Mouse (Mus musculus) G1E-ER4 (cell line): ENCODE measurements around the gene Nos2. TPM values are rescaled to one million over a fixed set of nuclear protein-coding genes. Genes with fewer than 3 reads are reported as not detected.

Experiments used
- GATA1 ChIP-seq: IDR thresholded peaks from one replicate; pipeline ENCODE4 v1.8.0; 2012; ENCODE audit warnings: low read length, inconsistent platforms
- polyA plus RNA-seq: library from polyadenylated mRNA; stranded (reverse); fragments of >175 nt; gene quantifications from 2 replicates; pipeline ENCODE4 v1.2.3, GENCODE M21; 2012

Nos2 gene
- polyA plus RNA-seq, 1 experiment: not detected

- TF ChIP-seq GATA1: no peak
These were observed 56.3 kb downstream of the Nos2 start for GRCm38 (mm10) chr11:78976731-78977510.

DNA sequence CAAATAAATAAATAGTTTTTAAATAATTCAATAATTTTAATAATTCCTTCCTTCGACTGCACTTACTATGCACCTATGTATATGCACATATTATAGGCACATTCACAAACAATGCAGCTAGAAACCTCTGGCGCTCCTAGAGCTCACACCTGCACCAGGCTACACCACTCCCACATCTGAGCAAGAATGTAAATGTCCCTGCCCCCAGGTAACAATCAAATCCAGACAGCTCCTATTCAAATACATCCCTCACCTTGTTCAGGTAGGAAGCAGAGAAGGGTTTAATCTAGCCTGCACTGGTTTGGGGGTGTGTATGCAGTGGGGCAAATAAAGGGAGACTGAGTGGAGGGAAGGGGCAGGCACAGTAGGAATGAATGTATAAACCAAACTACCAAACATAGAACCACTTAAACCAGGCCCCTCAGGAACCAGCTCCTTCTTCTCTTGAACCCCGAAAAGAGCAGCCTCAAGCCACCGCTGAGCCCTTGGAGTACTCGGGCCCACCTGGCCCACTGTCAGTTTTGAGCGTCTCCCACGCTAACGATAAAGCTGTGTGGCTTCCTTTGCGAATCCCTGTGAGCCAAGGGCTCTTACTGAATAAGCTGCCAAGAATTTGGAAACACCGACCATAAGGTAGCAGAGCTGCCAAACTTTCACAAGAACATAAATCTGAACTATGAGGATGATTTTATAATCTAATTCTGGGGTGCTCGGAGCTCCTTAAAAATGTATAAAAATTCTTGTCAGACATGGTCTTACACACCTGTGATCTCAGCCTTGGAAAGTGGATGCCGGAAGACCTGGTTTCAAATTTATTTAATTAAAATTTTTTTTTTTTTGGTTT is 57.8 kb downstream of the Nos2 start:
- TF ChIP-seq GATA1: no peak

- TF ChIP-seq GATA1: peak; percentile 56
These were observed 59.6 kb downstream of the Nos2 start for GRCm38 (mm10) chr11:78980083-78980634.

DNA sequence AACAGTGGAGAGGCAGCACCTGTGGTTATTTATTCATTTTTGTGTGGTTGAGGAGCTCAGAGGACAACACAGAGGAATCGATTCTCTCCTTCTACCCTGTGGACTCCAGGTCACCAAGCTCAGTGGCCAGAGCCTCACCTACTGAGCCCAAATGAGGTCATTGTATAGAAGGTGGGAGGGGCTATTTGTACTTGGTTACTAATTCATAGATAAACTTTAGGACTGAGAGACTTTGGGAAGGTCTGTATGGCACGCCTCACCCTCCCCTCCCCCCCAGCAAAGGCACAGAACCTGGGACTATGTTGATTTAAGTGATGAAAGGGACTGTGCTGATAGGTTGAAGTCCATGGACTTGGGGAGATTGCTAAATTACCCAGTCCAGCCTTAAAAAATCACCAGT is 61.5 kb downstream of the Nos2 start:
- TF ChIP-seq GATA1: no peak

DNA sequence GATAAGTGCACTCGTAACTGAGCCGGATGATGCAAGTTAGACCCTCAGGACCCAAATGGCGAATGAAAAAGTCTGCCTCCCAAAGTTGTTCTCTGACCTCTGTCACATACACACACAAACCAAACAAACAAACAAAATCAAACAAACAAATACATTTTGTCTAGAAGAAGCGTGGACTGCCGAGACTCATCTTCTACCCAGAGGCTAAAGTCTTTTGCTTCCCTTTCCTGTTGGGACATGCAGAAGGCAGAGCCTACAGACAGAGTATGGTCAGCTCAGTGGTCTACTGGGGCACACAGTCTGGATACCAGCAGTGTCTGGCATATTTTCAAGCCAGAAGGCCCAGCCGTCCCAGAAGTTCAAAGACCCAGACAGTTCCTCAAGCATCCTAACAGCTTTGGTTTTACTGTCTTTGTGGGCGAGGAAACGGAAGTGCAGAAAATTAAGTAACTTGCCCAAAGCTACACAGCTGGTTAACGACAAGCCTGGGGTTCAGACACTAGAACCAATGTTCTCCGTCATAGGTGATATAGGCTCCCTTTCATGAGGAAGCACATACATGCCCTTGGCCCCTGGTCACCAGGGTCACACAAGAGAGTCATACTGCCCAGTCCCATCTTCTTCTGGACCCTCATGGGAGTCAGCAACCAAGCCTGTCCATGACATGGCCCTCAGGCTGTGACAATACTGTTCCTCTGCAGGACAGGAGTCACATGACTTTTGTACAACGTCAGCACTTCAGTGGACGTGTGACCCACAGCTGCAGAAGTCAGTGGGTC is 62.1 kb downstream of the Nos2 start:
- no peak for TF ChIP-seq GATA1

DNA sequence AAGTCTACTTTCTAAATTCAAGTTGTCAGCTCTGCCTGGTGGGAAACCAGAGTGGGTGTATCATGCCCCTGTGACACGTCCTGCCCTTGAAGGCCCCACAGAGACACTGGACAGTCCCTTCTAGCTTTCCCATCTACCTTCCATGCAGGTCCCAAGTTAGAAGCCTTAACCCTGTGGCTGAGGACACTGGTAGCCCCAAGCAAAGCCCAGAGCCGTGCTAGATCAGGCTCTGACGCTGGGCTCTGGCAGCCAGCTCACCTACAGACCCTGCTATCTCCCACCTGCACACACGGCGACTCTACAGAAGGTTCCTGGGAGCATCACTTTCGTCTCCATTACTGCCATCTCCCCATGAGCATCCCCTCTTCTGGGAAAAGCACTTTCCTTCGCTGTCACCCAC is 63.0 kb downstream of the Nos2 start:
- TF ChIP-seq GATA1: no peak

DNA sequence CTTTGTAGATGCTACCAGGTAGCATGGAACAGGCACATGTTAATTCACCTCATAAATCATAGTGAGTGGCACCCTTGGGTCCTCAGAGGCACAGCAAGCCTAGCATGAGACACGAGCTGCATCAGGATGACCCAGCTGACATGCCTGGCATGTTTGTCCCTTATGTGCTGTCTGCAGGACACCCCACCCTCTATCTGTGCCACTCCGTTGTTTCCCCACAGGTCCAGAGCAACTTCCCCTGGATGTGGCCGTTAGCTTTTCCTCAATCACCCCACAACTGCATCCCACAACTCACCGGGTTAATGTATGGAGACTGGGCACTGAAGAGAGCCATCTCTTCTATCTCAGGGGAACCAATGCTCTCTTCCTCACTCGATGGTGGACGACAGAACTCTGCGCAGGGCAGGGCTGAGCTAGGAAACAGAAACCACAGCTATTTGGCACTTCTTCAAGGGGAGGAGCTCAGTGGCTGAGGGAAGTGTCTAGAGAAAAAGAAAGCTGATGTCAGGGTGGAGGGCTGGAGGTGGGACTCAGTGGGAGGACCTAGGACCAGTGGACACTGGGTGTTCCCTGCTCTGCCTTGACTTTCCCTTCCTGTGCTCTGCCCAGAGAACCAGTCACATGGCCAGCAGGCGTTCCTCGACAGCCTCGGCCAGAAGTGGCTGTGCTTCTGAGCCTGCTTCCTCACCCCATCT is 64.0 kb downstream of the Nos2 start, which contains the start of gene Lgals9:
Gene Lgals9, minus strand, starts transcription at position 464 of the 695 bp plus-strand sequence.
- no peak for TF ChIP-seq GATA1

DNA sequence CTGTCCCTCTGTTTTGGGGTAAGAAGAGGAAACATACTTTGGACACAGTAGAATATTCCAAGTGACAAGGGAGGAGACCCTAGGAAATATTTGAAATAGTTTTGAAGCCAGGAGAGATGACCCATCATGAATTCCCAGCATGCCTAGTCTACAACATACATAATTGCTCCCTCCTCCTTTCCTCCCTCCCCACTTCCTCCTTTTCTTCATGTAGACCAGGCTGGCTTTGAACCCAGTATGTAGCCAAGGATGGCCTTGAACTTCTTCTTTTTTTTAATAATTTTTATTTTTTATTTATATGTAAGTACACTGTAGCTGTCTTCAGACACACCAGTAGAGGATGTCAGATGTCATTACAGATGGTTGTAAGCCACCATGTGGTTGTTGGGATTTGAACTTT is 64.9 kb downstream of the Nos2 start:
- no peak for TF ChIP-seq GATA1

DNA sequence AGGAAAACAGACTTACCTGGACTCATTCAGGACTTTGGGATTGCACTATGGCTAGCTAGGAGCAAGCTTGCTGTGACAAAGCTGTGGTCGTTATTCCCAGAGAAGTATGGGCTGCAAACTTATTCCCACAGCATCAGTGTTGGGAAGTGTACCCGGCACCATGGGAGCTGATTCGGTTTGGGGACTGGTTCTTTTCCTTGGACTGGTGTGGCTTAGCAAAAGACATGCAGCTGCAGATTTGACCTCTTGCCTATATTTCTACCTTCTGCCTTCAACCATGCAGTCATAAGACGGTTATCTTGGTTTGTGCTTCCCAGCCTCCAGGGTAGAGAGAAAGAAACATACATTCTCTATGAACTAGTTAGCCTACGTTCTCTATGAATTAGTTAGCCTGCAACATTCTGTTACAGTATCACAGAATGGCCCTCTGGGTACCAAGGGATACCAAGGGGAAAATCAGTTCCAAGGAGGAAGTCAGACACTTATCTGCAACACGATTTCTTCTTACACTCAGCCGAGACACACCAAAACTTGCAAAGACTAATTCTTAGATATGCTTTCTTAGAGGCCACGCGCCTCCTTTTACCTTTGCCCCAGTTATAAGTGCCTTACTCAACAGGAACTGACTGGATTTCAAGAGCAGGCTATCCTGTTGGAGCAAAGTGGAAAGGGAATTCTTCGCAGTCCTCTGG is 65.9 kb downstream of the Nos2 start:
- no peak for TF ChIP-seq GATA1

DNA sequence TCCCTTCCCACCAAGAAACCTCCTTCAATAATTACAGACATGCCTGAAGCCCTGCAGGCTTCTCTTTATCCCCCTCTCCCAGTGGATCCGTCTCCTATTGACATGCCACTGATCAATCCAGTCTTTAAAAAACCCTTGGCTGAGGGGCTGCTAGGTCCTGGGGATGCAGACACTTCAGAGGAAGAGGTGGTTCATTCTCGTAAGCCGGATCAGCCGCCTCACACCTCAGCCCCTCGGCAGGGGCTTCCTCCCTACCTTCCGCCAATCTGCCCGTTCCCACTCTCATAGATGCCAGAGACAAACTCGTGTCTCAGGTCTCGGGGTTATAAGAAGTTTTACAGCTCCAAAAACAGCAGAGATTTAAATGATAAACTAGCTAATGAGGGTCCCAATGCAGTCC is 69.5 kb downstream of the Nos2 start:
- no peak for TF ChIP-seq GATA1

DNA sequence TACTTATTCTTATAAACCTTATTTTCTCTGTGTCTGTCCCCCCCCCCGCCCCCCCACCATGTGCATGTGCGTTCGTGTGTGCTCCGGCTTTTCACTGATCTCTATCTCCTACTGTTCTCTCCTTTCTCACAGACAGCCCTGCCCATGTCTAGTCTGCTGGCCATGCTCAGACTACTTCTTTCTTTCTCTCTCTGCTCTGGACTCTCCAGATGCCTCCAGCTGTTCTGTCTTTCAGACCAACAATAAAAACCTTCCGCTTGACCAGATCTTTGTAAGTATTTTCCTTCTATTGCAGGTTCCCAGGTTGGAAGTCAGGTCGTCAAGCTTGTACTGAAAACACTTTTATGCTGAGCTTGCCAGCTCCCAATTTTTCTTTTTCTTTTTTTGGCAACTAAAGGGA is 78.5 kb downstream of the Nos2 start:
- no peak for TF ChIP-seq GATA1

GRCm38 (mm10) chr11:79001871-79002270 is 81.3 kb downstream of the Nos2 start:
- no peak for TF ChIP-seq GATA1

GRCm38 (mm10) chr11:79002551-79002951 is 82.0 kb downstream of the Nos2 start:
- TF ChIP-seq GATA1: no peak

DNA sequence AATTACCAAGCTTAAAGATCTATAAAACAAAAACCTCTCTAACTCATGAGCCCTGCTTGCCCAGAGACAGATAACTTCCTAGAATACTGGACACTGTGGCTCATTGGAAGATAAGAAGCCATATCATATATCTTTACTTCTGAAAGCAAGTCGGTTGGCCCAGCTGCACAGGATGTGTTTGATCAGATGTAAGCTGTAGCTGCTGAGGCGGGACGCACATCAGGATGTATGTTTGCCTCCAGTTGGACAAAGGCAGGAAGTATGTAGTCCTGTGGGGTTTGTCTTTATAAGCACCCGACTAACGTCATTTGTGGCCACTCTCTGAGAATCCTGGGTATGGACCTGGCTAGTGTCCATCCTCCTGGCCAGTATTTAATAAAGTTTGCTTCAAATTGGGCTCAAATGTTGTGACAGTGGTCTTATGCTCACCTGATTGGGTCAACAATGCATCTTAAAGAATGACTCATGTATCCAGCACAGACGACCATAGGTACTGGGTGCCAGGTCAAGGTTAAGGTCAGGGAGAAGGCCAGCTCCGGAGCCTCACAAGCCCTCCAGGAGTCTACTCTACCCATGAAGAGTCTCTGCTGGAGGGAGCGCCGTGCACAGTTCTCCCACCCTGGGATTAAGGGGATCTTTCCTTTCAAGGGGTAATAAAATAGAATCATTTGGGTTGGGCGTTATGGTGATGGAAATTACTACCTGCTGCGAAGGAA is 82.6 kb downstream of the Nos2 start:
- TF ChIP-seq GATA1: peak; percentile 73
